Mouse (Mus musculus): ENCODE data around the gene Rtkn2.
"Not testable (repeated sequence)": the region's sequence is repeated elsewhere in the genome, so short reads cannot be mapped to it uniquely, and the experiment has no call there.

The Rtkn2 gene

GRCm38 (mm10) chr10:68075181-68075580 lies 95.8 kb downstream of the Rtkn2 start:
- no peak for DNase-seq (ENCODE audit: low read depth, low spot score)

GRCm38 (mm10) chr10:68078708-68079107 lies 99.3 kb downstream of the Rtkn2 start:
- no peak for DNase-seq (ENCODE audit: low read depth, low spot score)

GRCm38 (mm10) chr10:68079910-68080670 lies 100.7 kb downstream of the Rtkn2 start:
- no peak for DNase-seq (ENCODE audit: low read depth, low spot score)

GRCm38 (mm10) chr10:68081712-68082111 lies 102.3 kb downstream of the Rtkn2 start:
- no peak for DNase-seq (ENCODE audit: low read depth, low spot score)

- DNase-seq (ENCODE audit: low read depth, low spot score) = no peak
Measured at GRCm38 (mm10) chr10:68085574-68085973, 106.2 kb downstream of the Rtkn2 start.

- DNase-seq (ENCODE audit: low read depth, low spot score) = no peak
Measured at GRCm38 (mm10) chr10:68086973-68087372, 107.6 kb downstream of the Rtkn2 start.

GRCm38 (mm10) chr10:68087722-68088121 lies 108.4 kb downstream of the Rtkn2 start:
- no peak for DNase-seq (ENCODE audit: low read depth, low spot score)

- no peak for DNase-seq (ENCODE audit: low read depth, low spot score)
Measured at GRCm38 (mm10) chr10:68089435-68090196, 110.2 kb downstream of the Rtkn2 start.

GRCm38 (mm10) chr10:68090197-68090535 lies 110.8 kb downstream of the Rtkn2 start:
- no peak for DNase-seq (ENCODE audit: low read depth, low spot score)

GRCm38 (mm10) chr10:68090544-68090943 lies 111.2 kb downstream of the Rtkn2 start:
- DNase-seq (ENCODE audit: low read depth, low spot score) = no peak

GRCm38 (mm10) chr10:68091011-68091410 lies 111.6 kb downstream of the Rtkn2 start:
- no peak for DNase-seq (ENCODE audit: low read depth, low spot score)

GRCm38 (mm10) chr10:68091840-68092239 lies 112.5 kb downstream of the Rtkn2 start:
- DNase-seq (ENCODE audit: low read depth, low spot score) = no peak

GRCm38 (mm10) chr10:68093496-68093895 lies 114.1 kb downstream of the Rtkn2 start:
- no peak for DNase-seq (ENCODE audit: low read depth, low spot score)

GRCm38 (mm10) chr10:68095136-68095535 lies 115.8 kb downstream of the Rtkn2 start:
- no peak for DNase-seq (ENCODE audit: low read depth, low spot score)

- no peak for DNase-seq (ENCODE audit: low read depth, low spot score)
Measured at GRCm38 (mm10) chr10:68096395-68096794, 117.0 kb downstream of the Rtkn2 start.

GRCm38 (mm10) chr10:68097821-68098675 lies 118.7 kb downstream of the Rtkn2 start:
- DNase-seq (ENCODE audit: low read depth, low spot score) = no peak

- DNase-seq (ENCODE audit: low read depth, low spot score) = not testable (repeated sequence)
Measured at GRCm38 (mm10) chr10:68099801-68100200, 120.4 kb downstream of the Rtkn2 start.

- no peak for DNase-seq (ENCODE audit: low read depth, low spot score)
Measured at GRCm38 (mm10) chr10:68100506-68100905, 121.1 kb downstream of the Rtkn2 start.

GRCm38 (mm10) chr10:68101251-68101650 lies 121.9 kb downstream of the Rtkn2 start:
- DNase-seq (ENCODE audit: low read depth, low spot score) = no peak

- no peak for DNase-seq (ENCODE audit: low read depth, low spot score)
Measured at GRCm38 (mm10) chr10:68102566-68102965, 123.2 kb downstream of the Rtkn2 start.

GRCm38 (mm10) chr10:68103078-68103855 lies 123.9 kb downstream of the Rtkn2 start:
- DNase-seq (ENCODE audit: low read depth, low spot score) = no peak

All from telencephalon, adult 2 months (tissue).